Mouse (Mus musculus): Measurements from ENCODE around the gene Prr23a2. TPM values are rescaled to one million over a fixed set of nuclear protein-coding genes. Genes with fewer than 3 reads are reported as not detected.

The Prr23a2 gene
- polyA plus RNA-seq, 1 experiment from 2014 or later = not detected

- WGBS = 69% methylated on average over 3 of the region's 3 CpGs
- peaks cover 11% of the 10 kb centered on the region; the same call in 1 of the 2 replicates for H3K27me3 ChIP-seq
- no peak overlapping the region for H3K4me2 ChIP-seq
- H3K36me3 ChIP-seq = no peaks in the 10 kb centered on the region
- no peaks in the 10 kb centered on the region for H3K9me3 ChIP-seq
- no peaks in the 10 kb centered on the region for H3K4me1 ChIP-seq
- no peak overlapping the region for H3K4me3 ChIP-seq
- no peak overlapping the region for H3K9ac ChIP-seq
- no peak for ATAC-seq (ENCODE audit: insufficient number of reproducible peaks, low FRiP score, low TSS enrichment, low read depth)
- H3K27ac ChIP-seq = no peak overlapping the region
Measured at GRCm38 (mm10) chr9:98863463-98863862, 7.2 kb downstream of the Prr23a2 start.

GRCm38 (mm10) chr9:98864571-98864970 lies 8.3 kb downstream of the Prr23a2 start, which contains the start of gene Prr23a3:
Gene Prr23a3, plus strand, starts transcription at chr9:98864767.
- Histone ChIP-seq H3K9ac (no peak within 1 kb of the TSS), H3K36me3 (no peaks in the 10 kb centered on the region), H3K9me3 (no peaks in the 10 kb centered on the region), H3K4me2 (no peak within 1 kb of the TSS), H3K27me3 (peaks cover 11% of the 10 kb centered on the region; the same call in 1 of the 2 replicates), H3K4me1 (no peaks in the 10 kb centered on the region), H3K4me3 (no peak within 1 kb of the TSS), H3K27ac (no peak within 1 kb of the TSS)
- 55% methylated on average over 22 of the region's 22 CpGs for WGBS
- no peak for ATAC-seq (ENCODE audit: insufficient number of reproducible peaks, low FRiP score, low TSS enrichment, low read depth)

GRCm38 (mm10) chr9:98901486-98901885 lies 45.2 kb downstream of the Prr23a2 start:
- no peak overlapping the region for H3K4me3 ChIP-seq
- no peak overlapping the region for H3K4me2 ChIP-seq
- no peaks in the 10 kb centered on the region for H3K36me3 ChIP-seq
- 78% methylated on average over 1 of the region's 1 CpGs for WGBS
- H3K27me3 ChIP-seq = no peaks in the 10 kb centered on the region
- no peaks in the 10 kb centered on the region for H3K9me3 ChIP-seq
- H3K27ac ChIP-seq = no peak overlapping the region
- H3K9ac ChIP-seq = no peak overlapping the region
- H3K4me1 ChIP-seq = no peaks in the 10 kb centered on the region
- no peak for ATAC-seq (ENCODE audit: insufficient number of reproducible peaks, low FRiP score, low TSS enrichment, low read depth)

- H3K36me3 ChIP-seq = no peaks in the 10 kb centered on the region
- H3K27ac ChIP-seq = no peak within 1 kb of the TSS
- ATAC-seq (ENCODE audit: insufficient number of reproducible peaks, low FRiP score, low TSS enrichment, low read depth) = no peak
- no peaks in the 10 kb centered on the region for H3K4me1 ChIP-seq
- no peak within 1 kb of the TSS for H3K4me2 ChIP-seq
- no peaks in the 10 kb centered on the region for H3K9me3 ChIP-seq
- H3K27me3 ChIP-seq = no peaks in the 10 kb centered on the region
- H3K4me3 ChIP-seq = no peak within 1 kb of the TSS
- no peak within 1 kb of the TSS for H3K9ac ChIP-seq
- 89% methylated on average over 2 of the region's 2 CpGs for WGBS
Measured at GRCm38 (mm10) chr9:98902819-98903218, 46.5 kb downstream of the Prr23a2 start, which contains the start of gene 7420426K07Rik. Gene 7420426K07Rik, plus strand, starts transcription at chr9:98903119.

Other genes with a start within 250 kb of the Prr23a2 start
- not detected in 2 replicates for gene Prr23a1, start 14.0 kb upstream of the Prr23a2 start, polyA plus RNA-seq (2015; fragmentation: Nextera tagmentation; extraction: Ambion mirVana)
- gene Prr23a3, start 8.3 kb downstream of the Prr23a2 start, polyA plus RNA-seq (2015; fragmentation: Nextera tagmentation; extraction: Ambion mirVana) = not detected in 2 replicates
- gene 7420426K07Rik, start 46.6 kb downstream of the Prr23a2 start, polyA plus RNA-seq (2015; fragmentation: Nextera tagmentation; extraction: Ambion mirVana) = not detected in 2 replicates
- gene Foxl2, start 98.8 kb downstream of the Prr23a2 start, polyA plus RNA-seq (2015; fragmentation: Nextera tagmentation; extraction: Ambion mirVana) = 0.05 and 0.12 TPM in 2 replicates
- 33.0 and 34.0 TPM in 2 replicates for gene Faim, start 129.9 kb downstream of the Prr23a2 start, polyA plus RNA-seq (2015; fragmentation: Nextera tagmentation; extraction: Ambion mirVana)
- not detected in 2 replicates for gene Gm1123, start 179.2 kb downstream of the Prr23a2 start, polyA plus RNA-seq (2015; fragmentation: Nextera tagmentation; extraction: Ambion mirVana)

Measured in limb, embryonic 15.5 days (tissue).